Mouse (Mus musculus) forebrain, embryonic 11.5 days (tissue): ENCODE results near the gene Olfm2. TPM values are rescaled to one million over a fixed set of nuclear protein-coding genes. Genes with fewer than 3 reads are reported as not detected.

Experiments used
- ATAC-seq: fragments of 200-750 bp; cut with Nextera tagmentation; replicated peaks from 2 replicates; pipeline ENCODE4 v1.8.0; 2017; ENCODE audit warnings: moderate TSS enrichment; ENCODE audit not compliant: low FRiP score
- DNase-seq: peaks from one replicate; pipeline ENCODE4 v3.0.0-alpha.2; 2017; ENCODE audit warnings: low spot score
- H3K27ac ChIP-seq: fragments of 300-500 bp; sonication (generic); 2 replicates; pipeline ENCODE4 v1.5.1; 2014; ENCODE audit warnings: low read depth, low read length
- H3K27me3 ChIP-seq: fragments of 300-500 bp; sonication (generic); 2 replicates; pipeline ENCODE4 v1.6.1; 2014; ENCODE audit warnings: mild to moderate bottlenecking, low read length, mixed read lengths; ENCODE audit not compliant: control insufficient read depth, insufficient read depth
- H3K36me3 ChIP-seq: fragments of 300-500 bp; sonication (generic); 2 replicates; pipeline ENCODE4 v1.6.1; 2014; ENCODE audit warnings: mild to moderate bottlenecking, low read length, moderate library complexity, mixed read lengths; ENCODE audit not compliant: control insufficient read depth, insufficient read depth
- H3K4me1 ChIP-seq: fragments of 300-500 bp; sonication (generic); replicated peaks from 2 replicates; pipeline ENCODE4 v1.6.1; 2014; ENCODE audit warnings: low read length, mixed read lengths; ENCODE audit not compliant: control insufficient read depth, insufficient read depth
- H3K4me2 ChIP-seq: fragments of 300-500 bp; sonication (generic); 2 replicates; pipeline ENCODE4 v1.6.1; 2014; ENCODE audit warnings: low read depth, mild to moderate bottlenecking, low read length, moderate library complexity, mixed read lengths; ENCODE audit not compliant: severe bottlenecking
- H3K4me3 ChIP-seq: fragments of 300-500 bp; sonication (generic); 2 replicates; pipeline ENCODE4 v1.5.1; 2014; ENCODE audit warnings: low read depth, low read length
- H3K9ac ChIP-seq: fragments of 300-500 bp; sonication (generic); 2 replicates; pipeline ENCODE4 v1.6.1; 2014; ENCODE audit warnings: low read length
- H3K9me3 ChIP-seq: fragments of 300-500 bp; sonication (generic); 2 replicates; pipeline ENCODE4 v1.6.1; 2016; ENCODE audit warnings: low read length, mixed read lengths; ENCODE audit not compliant: control insufficient read depth
- WGBS: fragments of 180-500 bp; shearing (Covaris S2); extraction: QIAGEN DNeasy Blood & Tissue Kit; methylation state at CpG from one replicate; pipeline ENCODE4 v1.1.7; 2014; 5-methylcytosine and 5-hydroxymethylcytosine counted together
- polyA plus RNA-seq: library from polyadenylated mRNA; unstranded; fragments of >200 nt; fragmentation: Nextera tagmentation; extraction: Ambion mirVana; gene quantifications from 2 replicates; pipeline ENCODE4 v1.2.1, GENCODE M21; 2014

Olfm2 gene
- polyA plus RNA-seq, 1 experiment from 2014 or later = 15.4 TPM

DNA sequence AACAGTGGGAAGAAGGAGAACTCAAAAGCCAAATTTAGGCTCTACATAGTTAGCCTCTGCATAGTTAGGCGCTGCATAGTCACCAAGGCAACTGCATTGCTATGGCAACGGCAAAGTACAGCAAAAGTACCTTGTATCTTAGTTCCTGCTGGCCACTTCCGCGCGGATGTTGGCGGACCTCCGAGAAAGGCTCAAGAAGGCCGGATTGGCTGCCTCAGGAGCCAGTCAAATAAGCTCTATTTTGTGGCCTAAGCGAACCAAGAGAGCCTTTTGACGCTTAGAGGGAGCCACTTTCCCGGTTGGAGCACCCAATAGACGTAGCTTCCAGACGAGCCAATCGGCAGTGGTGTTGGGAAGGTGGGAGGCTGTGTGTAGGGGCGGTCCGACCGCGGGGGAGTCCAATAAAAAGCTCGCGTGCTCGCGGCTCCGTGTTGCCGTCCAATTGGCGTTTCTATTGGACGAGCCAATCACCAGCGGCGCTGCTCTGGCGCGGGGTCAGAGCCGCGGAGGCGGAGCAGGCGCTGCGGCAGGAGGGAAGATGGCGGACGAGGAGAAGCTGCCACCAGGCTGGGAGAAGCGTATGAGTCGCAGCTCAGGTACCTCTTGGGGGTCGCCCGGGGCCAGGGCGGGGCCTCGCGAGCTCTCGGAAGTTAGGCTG is 94.4 kb downstream of the Olfm2 start, which contains the start of gene Pin1:
Gene Pin1, plus strand, starts transcription at position 494 of the 658 bp plus-strand sequence.
- DNase-seq (peak; percentile 99), ATAC-seq (peak; percentile 99)
- Histone ChIP-seq H3K27ac (peak within 1 kb of the TSS; percentile 37; the same call in 1 of the 2 replicates), H3K36me3 (peaks cover 7% of the 10 kb centered on the region), H3K9me3 (no peaks in the 10 kb centered on the region), H3K27me3 (no peaks in the 10 kb centered on the region), H3K4me1 (peaks cover 15% of the 10 kb centered on the region), H3K4me3 (peak within 1 kb of the TSS; percentile 95), H3K9ac (peak within 1 kb of the TSS; percentile 87), H3K4me2 (peak within 1 kb of the TSS; percentile 68)
- under 1% methylated on average over 45 of the region's 45 CpGs for WGBS

DNA sequence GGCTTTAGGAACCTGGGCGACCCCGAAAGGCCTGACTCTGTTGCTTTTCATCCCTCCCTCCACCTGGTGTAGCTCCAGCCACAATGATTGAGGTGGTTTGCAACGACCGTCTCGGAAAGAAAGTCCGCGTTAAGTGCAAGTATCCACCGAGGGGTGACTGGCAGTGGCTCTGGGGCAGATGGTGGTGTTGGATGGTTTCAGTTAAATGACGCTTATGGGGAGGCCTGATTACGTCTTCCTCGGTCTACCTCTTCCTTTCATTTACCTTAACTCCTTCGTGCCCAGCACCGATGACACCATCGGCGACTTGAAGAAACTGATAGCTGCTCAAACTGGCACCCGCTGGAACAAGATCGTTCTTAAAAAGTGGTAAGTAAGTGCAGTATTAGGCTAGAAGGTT is 101.0 kb downstream of the Olfm2 start:
- Histone ChIP-seq H3K27me3 (no peaks in the 10 kb centered on the region), H3K9ac (peak overlapping the region; percentile 75), H3K4me3 (peak overlapping the region; percentile 86), H3K27ac (peak overlapping the region; percentile 46; the same call in 1 of the 2 replicates), H3K36me3 (peaks cover 2% of the 10 kb centered on the region; the same call in 1 of the 2 replicates), H3K4me1 (peaks cover 8% of the 10 kb centered on the region), H3K4me2 (peak overlapping the region; percentile 94), H3K9me3 (no peaks in the 10 kb centered on the region)
- DNase-seq = no peak
- WGBS = 4% methylated on average over 17 of the region's 17 CpGs
- ATAC-seq = no peak

DNA sequence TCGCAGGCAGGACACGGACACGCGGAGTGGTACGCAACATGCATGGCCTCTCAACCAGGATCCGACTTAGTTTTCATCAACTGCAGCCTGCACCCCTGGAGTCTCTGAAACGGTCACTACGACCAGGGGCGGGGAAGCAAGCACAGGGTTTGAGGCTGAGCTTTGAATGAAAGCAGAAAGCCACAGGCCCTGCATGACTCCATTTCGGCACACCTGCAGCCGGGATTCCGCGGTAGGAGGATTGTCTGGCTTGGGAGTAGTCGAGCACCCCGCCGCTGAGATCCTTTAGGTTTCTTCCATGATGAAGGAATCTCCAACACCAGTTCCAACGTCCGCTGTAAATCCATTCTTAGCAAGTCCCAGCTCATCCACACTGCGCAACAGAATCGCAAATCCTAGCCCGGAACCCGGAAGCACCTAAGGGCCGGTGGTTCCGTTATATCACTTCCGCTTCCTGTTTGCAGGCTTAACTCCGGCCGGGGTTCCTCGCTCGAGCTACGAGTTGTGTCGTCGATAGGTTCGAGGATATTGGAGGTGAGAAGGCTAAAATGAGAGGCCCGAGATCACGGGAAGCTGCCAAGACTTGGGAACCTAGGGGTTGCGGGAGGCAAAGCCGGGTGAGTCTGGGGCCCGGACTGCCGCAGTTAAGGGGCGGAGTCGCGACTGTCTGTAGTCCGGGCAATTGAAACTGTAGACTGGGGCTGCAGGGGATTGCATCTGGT is 101.6 kb downstream of the Olfm2 start, which contains the start of gene Fbxl12:
Gene Fbxl12, minus strand, starts transcription at position 408 of the 722 bp plus-strand sequence.
- Histone ChIP-seq H3K27me3 (no peaks in the 10 kb centered on the region), H3K4me1 (peaks cover 8% of the 10 kb centered on the region), H3K4me2 (peak within 1 kb of the TSS; percentile 94), H3K27ac (peak within 1 kb of the TSS; percentile 46; the same call in 1 of the 2 replicates), H3K36me3 (peaks cover 2% of the 10 kb centered on the region; the same call in 1 of the 2 replicates), H3K4me3 (peak within 1 kb of the TSS; percentile 86), H3K9me3 (no peaks in the 10 kb centered on the region), H3K9ac (peak within 1 kb of the TSS; percentile 75)
- DNase-seq (peak; percentile 84), ATAC-seq (no peak)
- WGBS = 1% methylated on average over 43 of the region's 43 CpGs

DNA sequence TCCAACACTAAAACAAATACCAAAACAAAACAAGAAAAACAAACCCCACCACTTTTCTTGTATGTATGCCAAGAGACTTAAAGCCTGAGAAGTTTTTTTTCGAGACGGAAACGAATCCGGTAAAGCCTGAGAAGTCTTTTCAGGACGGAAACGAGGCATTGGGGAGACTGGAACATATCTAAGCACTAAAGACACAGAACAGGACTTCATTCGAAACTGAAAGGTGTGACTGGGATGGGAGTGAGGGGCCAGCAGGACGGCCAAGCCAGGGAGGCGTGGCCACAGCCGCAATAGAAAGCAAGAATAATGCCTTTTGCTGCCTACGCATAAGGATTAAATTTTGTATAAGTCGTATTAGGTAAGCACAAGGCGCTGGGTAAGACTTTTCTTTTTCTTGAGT is 102.4 kb downstream of the Olfm2 start:
- H3K9me3 ChIP-seq = no peaks in the 10 kb centered on the region
- H3K27me3 ChIP-seq = no peaks in the 10 kb centered on the region
- ATAC-seq (no peak), DNase-seq (no peak)
- H3K4me2 ChIP-seq = peak overlapping the region; percentile 94
- 16% methylated on average over 13 of the region's 13 CpGs for WGBS
- H3K36me3 ChIP-seq = peaks cover 2% of the 10 kb centered on the region; the same call in 1 of the 2 replicates
- no peak overlapping the region for H3K27ac ChIP-seq
- H3K4me1 ChIP-seq = peaks cover 8% of the 10 kb centered on the region
- H3K4me3 ChIP-seq = peak overlapping the region; percentile 86
- H3K9ac ChIP-seq = peak overlapping the region; percentile 75

DNA sequence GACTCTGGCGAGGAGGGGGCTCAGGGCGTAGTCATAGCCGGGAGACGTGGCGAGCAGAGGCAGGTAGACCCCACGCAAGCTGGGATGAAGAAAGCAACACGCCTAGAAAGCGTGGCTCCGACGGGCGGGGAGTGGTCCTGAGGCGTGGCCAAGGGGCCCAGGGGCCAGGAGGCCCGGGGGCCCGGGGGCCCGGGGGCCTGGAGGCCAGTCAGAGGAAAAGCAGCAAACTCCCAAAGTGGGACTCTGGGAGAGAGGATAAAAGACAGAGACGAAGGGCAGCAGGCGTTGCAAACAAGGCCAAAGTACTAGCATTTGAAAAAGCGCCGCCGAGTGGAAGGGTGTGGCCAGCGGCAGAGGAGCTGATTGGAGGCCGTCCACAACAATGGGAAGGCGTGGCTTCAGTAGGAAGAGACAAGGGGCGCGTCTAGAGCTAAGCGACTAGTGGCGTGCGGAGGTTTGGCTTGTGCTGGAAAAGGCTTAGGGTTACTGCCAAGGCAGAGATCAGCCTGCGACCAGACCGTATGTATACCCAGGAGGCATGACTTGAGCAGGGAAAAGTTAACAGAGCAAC is 103.2 kb downstream of the Olfm2 start:
- H3K9ac ChIP-seq = peak overlapping the region; percentile 43
- H3K27ac ChIP-seq = peak overlapping the region; percentile 83
- peaks cover 8% of the 10 kb centered on the region for H3K4me1 ChIP-seq
- ATAC-seq = peak; percentile 88
- WGBS = under 1% methylated on average over 30 of the region's 30 CpGs
- no peaks in the 10 kb centered on the region for H3K9me3 ChIP-seq
- H3K36me3 ChIP-seq = peaks cover 2% of the 10 kb centered on the region; the same call in 1 of the 2 replicates
- H3K4me3 ChIP-seq = peak overlapping the region; percentile 86
- no peaks in the 10 kb centered on the region for H3K27me3 ChIP-seq
- peak overlapping the region; percentile 94 for H3K4me2 ChIP-seq
- peak; percentile 89 for DNase-seq

DNA sequence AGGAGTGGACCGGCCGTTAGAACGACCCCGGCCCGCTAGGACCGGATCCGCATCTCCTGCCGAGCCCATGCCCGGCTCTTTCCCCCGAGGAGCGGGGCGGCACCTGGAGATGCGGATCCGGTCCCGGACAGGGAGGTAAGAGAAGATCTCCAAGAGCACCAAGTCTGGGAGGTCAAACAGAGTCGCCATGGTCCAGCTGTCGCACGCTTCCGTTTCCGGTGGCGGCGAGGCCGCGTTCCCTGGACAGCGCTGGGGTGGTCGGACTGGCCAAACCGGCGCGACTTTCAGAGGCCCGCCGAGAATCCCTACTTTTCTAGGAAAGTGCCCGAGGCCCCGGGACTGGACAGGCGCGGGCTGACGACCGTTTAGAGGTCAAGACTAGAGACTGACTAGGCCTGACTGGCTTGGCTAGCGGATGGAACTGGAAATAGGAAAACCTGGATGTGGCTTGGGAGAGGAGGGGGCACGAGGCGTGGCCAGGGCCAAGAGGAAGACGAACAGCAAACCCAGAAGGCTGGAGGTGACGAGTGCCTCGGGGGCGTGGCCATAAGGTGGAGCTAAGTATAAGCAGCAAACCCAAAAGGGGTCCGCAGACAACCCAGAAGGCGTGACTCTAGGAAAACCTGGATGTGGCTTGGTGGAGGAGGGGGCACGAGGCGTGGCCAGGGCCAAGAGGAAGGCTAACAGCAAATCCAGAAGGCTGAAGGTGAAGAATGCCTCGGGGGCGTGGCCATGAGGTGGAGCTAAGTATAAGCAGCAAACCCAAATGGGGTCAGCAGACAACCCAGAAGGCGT is 103.9 kb downstream of the Olfm2 start, which contains the start of gene Ubl5:
Gene Ubl5, plus strand, starts transcription at position 778 of the 795 bp plus-strand sequence.
- ATAC-seq = peak; percentile 90

DNA sequence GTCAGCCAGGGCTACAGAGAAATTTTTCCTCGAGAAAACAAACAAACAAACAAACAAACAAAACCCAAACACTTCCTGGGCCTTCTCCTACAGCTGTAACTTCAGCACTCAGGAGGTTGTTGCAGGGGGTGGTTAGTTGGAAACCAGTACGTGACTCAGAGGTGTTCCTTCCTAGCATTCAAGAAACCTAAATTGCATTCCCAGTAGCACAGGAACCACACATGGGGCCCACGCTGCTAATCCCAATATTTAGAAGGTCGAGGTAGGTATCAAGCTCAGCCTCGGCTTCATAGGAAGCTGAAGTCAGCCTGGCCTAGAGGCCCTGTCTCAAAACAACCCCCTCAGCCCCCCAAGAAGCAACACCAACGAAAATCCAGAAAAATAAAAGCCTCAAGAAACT is 104.6 kb downstream of the Olfm2 start:
- Histone ChIP-seq H3K36me3 (peaks cover under 1% of the 10 kb centered on the region; the same call in 1 of the 2 replicates), H3K27ac (no peak overlapping the region), H3K9me3 (no peaks in the 10 kb centered on the region), H3K4me1 (peaks cover 8% of the 10 kb centered on the region), H3K27me3 (no peaks in the 10 kb centered on the region), H3K9ac (peak overlapping the region; percentile 77), H3K4me3 (peak overlapping the region; percentile 86), H3K4me2 (peak overlapping the region; percentile 94)
- no peak for ATAC-seq
- WGBS = 39% methylated on average over 6 of the region's 6 CpGs
- peak; percentile 44 for DNase-seq

More for the DNA sequence above, 103.9 kb downstream of the Olfm2 start, which contains the start of gene Ubl5:
- DNase-seq = peak; percentile 95
- peaks cover 8% of the 10 kb centered on the region for H3K4me1 ChIP-seq
- H3K36me3 ChIP-seq = peaks cover 2% of the 10 kb centered on the region; the same call in 1 of the 2 replicates
- H3K9me3 ChIP-seq = no peaks in the 10 kb centered on the region
- H3K27me3 ChIP-seq = no peaks in the 10 kb centered on the region
- peak within 1 kb of the TSS; percentile 86 for H3K4me3 ChIP-seq
- peak within 1 kb of the TSS; percentile 77 for H3K9ac ChIP-seq
- H3K27ac ChIP-seq = peak within 1 kb of the TSS; percentile 83
- peak within 1 kb of the TSS; percentile 94 for H3K4me2 ChIP-seq
- under 1% methylated on average over 51 of the region's 51 CpGs for WGBS
